Mouse (Mus musculus): ENCODE results near the gene Msx1. TPM values are rescaled to one million over a fixed set of nuclear protein-coding genes. Genes with fewer than 3 reads are reported as not detected.

The Msx1 gene
- polyA plus RNA-seq, 1 experiment from 2014 or later: 37.4 TPM

DNA sequence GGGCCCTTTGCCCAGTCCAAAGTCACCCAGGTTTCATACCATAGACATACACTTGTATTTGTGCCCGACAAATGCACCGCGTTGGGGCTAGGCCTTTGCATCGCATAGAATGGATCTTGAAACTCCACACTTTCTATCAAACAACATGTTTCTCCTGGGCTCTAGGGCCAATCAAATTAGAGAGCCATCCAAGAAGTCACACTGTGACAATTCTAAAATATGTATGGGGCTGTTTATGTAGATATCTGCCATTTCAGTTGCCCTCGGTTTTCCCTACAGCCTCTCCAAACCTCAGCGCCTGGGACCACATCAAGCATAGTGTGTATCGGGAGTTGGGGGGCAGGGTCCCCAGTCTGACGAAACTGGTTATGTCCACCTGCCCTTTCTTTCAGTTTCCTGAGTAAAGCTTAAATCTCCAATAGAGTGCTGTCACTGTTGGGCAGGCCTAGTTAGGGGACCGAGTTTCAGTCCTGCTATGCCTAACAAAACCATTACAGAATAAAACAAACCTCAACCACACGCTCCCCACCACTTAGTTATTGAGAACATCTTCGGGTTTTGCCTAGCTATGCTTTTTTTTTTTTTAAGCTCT lies 2.2 kb downstream of the Msx1 start:
- H3K27me3 ChIP-seq (ENCODE audit: control insufficient read depth, insufficient read depth, low read length): peaks cover 88% of the 10 kb centered on the region
- peaks cover 13% of the 10 kb centered on the region; the same call in 1 of the 2 replicates for H3K4me1 ChIP-seq (replicated peaks; ENCODE audit: control insufficient read depth, insufficient read depth, low read length)
- peak overlapping the region; percentile 32 for H3K4me2 ChIP-seq (replicated peaks)
- peak overlapping the region; percentile 30 for H3K4me3 ChIP-seq (replicated peaks; ENCODE audit: low read length)
- H3K9ac ChIP-seq: no peak overlapping the region; the same call in 1 of the 2 replicates
- no peak for ATAC-seq (ENCODE audit: low FRiP score)
- DNase-seq (ENCODE audit: low spot score): no peak
- 6% methylated on average over 11 of the region's 11 CpGs for WGBS
- H3K36me3 ChIP-seq (replicated peaks; ENCODE audit: control insufficient read depth, insufficient read depth): no peaks in the 10 kb centered on the region
- no peaks in the 10 kb centered on the region for H3K9me3 ChIP-seq (ENCODE audit: control insufficient read depth, low read length)
- no peak overlapping the region for H3K27ac ChIP-seq

DNA sequence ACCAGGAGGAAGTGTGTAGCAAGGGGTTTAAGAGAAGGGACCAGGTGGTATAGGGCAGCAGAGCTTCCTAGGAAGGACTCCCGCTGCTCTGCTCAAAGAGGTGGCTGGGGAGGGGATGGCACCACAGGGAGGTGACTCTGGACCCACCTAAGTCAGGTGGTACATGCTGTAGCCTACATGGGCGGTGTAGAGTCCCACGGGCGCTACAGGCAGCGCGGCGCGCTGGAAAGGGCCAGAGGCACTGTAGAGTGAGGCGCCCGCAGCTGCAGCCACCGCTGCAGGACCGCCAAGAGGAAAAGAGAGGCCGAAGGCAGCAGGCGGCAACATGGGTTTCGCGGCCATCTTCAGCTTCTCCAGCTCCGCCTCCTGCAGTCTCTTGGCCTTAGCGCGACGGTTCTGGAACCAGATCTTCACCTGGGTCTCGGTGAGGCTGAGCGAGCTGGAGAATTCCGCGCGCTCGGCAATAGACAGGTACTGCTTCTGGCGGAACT lies 3.2 kb downstream of the Msx1 start:
- no peak overlapping the region for H3K9ac ChIP-seq
- H3K4me1 ChIP-seq (replicated peaks; ENCODE audit: control insufficient read depth, insufficient read depth, low read length): 0 out of 2 replicates have a peak, but pooled peaks cover 10% of the 10 kb centered on the region
- WGBS: 8% methylated on average over 24 of the region's 27 CpGs
- peak overlapping the region; percentile 32 for H3K4me2 ChIP-seq (replicated peaks)
- no peak overlapping the region for H3K27ac ChIP-seq
- H3K4me3 ChIP-seq (replicated peaks; ENCODE audit: low read length): peak overlapping the region; percentile 30
- ATAC-seq (ENCODE audit: low FRiP score) (no peak), DNase-seq (ENCODE audit: low spot score) (no peak)
- H3K9me3 ChIP-seq (ENCODE audit: control insufficient read depth, low read length): no peaks in the 10 kb centered on the region
- peaks cover 92% of the 10 kb centered on the region for H3K27me3 ChIP-seq (ENCODE audit: control insufficient read depth, insufficient read depth, low read length)
- no peaks in the 10 kb centered on the region for H3K36me3 ChIP-seq (replicated peaks; ENCODE audit: control insufficient read depth, insufficient read depth)

DNA sequence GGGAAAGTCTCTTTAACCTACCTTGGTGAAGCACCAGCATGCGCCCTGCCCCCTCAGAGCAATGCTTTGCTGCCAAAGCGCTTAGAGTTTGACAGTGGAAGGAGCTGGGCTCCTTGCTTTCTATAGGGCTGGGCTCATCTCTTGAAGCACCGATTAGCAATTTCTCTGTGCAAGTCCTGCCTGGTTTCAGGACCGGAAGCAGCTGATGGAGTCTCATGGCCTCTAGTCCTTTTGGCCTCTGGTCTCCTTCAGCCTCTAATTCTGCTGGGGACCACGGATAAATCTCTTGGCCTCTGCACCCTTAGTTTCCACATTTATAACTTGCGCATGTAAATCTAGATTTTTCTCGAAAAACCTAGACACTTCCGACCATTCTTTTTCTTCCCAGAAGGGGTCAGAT lies 3.7 kb downstream of the Msx1 start:
- Histone ChIP-seq H3K27me3 (ENCODE audit: control insufficient read depth, insufficient read depth, low read length) (peaks cover 94% of the 10 kb centered on the region), H3K4me3 (replicated peaks; ENCODE audit: low read length) (0 out of 2 replicates have a peak overlapping the region, but pooled peaks have one; percentile 5)
- WGBS: 18% methylated on average over 8 of the region's 8 CpGs

DNA sequence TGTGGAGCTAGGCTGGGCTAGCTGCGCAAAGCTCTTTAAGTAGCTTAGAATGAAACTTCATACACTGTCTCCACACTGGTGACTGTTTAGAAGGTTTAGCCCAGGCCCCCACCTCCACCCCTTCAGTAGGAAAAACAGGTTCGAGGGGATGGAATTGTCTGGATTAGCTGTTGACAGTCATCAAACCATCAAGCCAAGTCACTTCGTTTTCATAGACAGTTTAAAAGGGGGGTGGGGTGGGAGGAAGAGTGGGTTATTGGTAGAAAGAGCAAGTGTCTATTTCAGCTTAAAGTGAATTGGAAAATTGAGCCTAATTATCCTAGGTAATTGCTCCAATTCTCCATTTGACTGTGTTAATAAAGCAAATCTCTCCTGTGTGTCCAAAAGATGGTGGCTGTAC lies 4.4 kb downstream of the Msx1 start:
- H3K4me1 ChIP-seq (replicated peaks; ENCODE audit: control insufficient read depth, insufficient read depth, low read length): 0 out of 2 replicates have a peak, but pooled peaks cover 10% of the 10 kb centered on the region
- H3K9ac ChIP-seq: no peak overlapping the region
- no peaks in the 10 kb centered on the region for H3K36me3 ChIP-seq (replicated peaks; ENCODE audit: control insufficient read depth, insufficient read depth)
- peaks cover 94% of the 10 kb centered on the region for H3K27me3 ChIP-seq (ENCODE audit: control insufficient read depth, insufficient read depth, low read length)
- WGBS: 12% methylated on average over 3 of the region's 3 CpGs
- ATAC-seq (ENCODE audit: low FRiP score) (no peak), DNase-seq (ENCODE audit: low spot score) (no peak)
- no peak overlapping the region for H3K4me3 ChIP-seq (replicated peaks; ENCODE audit: low read length)
- no peaks in the 10 kb centered on the region for H3K9me3 ChIP-seq (ENCODE audit: control insufficient read depth, low read length)
- H3K4me2 ChIP-seq (replicated peaks): no peak overlapping the region
- H3K27ac ChIP-seq: no peak overlapping the region

More for the DNA sequence above, 3.7 kb downstream of the Msx1 start:
- Histone ChIP-seq H3K9ac (no peak overlapping the region), H3K9me3 (ENCODE audit: control insufficient read depth, low read length) (no peaks in the 10 kb centered on the region), H3K36me3 (replicated peaks; ENCODE audit: control insufficient read depth, insufficient read depth) (no peaks in the 10 kb centered on the region), H3K27ac (no peak overlapping the region), H3K4me2 (replicated peaks) (peak overlapping the region; percentile 32; the same call in 1 of the 2 replicates), H3K4me1 (replicated peaks; ENCODE audit: control insufficient read depth, insufficient read depth, low read length) (0 out of 2 replicates have a peak, but pooled peaks cover 10% of the 10 kb centered on the region)
- no peak for ATAC-seq (ENCODE audit: low FRiP score)
- no peak for DNase-seq (ENCODE audit: low spot score)

DNA sequence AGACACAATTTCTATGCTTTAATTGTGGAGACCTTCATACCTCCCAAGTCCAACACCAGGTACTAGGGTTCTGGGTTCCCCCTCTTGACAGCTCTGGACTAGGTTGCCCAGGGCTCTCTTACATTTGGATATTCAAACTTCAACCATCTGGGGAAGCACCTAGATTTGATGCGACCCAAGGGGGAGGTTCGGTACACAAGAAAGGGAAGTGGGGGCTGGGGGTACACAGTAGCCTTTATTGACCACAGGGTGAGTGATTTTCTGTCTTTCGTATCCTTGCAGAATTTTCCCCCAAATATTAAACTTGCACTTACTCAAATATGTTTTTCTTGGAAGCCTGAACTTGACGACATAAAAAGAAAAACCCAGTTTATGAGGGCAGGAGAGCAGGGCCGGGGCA lies 4.8 kb downstream of the Msx1 start:
- ATAC-seq (ENCODE audit: low FRiP score): no peak
- Histone ChIP-seq H3K36me3 (replicated peaks; ENCODE audit: control insufficient read depth, insufficient read depth) (no peaks in the 10 kb centered on the region), H3K27ac (no peak overlapping the region), H3K9me3 (ENCODE audit: control insufficient read depth, low read length) (no peaks in the 10 kb centered on the region), H3K4me3 (replicated peaks; ENCODE audit: low read length) (no peak overlapping the region), H3K4me2 (replicated peaks) (no peak overlapping the region), H3K27me3 (ENCODE audit: control insufficient read depth, insufficient read depth, low read length) (peaks cover 94% of the 10 kb centered on the region), H3K9ac (no peak overlapping the region), H3K4me1 (replicated peaks; ENCODE audit: control insufficient read depth, insufficient read depth, low read length) (0 out of 2 replicates have a peak, but pooled peaks cover 9% of the 10 kb centered on the region)
- WGBS: 19% methylated on average over 5 of the region's 5 CpGs
- no peak for DNase-seq (ENCODE audit: low spot score)

DNA sequence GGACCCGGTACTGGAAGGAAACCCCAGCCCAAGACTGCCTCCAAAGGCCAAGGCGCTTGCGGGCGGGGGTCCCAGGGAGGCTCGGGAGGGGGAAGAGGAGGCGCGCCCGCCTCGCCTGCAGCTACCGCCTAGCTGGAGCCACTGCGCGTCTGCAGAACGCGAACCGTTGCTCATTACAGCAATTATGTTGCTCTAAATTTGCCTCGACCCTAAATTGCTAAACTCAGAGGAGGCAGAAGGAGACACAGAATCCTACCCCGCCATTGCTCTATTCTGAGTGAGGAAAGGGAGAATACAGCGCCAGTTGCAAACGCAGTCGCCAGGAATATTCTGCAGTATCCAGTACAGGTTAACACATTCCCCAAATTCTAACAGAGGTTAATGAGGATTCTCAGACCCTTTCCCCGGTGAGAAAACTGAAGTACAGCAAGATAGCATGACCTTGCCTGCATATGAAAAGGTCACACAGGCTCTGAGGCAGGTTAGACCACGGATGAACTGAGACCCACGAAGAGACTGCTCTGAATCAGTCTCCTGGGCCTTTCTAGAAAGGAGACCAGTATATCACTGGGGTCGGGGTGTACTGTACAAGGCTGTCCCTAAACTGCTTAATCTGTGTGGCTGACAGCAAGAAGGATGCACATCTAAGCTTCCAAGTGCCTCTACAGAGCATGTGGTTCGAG lies 5.7 kb downstream of the Msx1 start:
- H3K4me1 ChIP-seq (replicated peaks; ENCODE audit: control insufficient read depth, insufficient read depth, low read length): 0 out of 2 replicates have a peak, but pooled peaks cover 2% of the 10 kb centered on the region
- H3K36me3 ChIP-seq (replicated peaks; ENCODE audit: control insufficient read depth, insufficient read depth): no peaks in the 10 kb centered on the region
- no peaks in the 10 kb centered on the region for H3K9me3 ChIP-seq (ENCODE audit: control insufficient read depth, low read length)
- H3K4me2 ChIP-seq (replicated peaks): 0 out of 2 replicates have a peak overlapping the region, but pooled peaks have one; percentile 5
- WGBS: 2% methylated on average over 25 of the region's 25 CpGs
- ATAC-seq (ENCODE audit: low FRiP score) (no peak), DNase-seq (ENCODE audit: low spot score) (no peak)
- H3K27me3 ChIP-seq (ENCODE audit: control insufficient read depth, insufficient read depth, low read length): peaks cover 93% of the 10 kb centered on the region
- no peak overlapping the region for H3K4me3 ChIP-seq (replicated peaks; ENCODE audit: low read length)
- H3K27ac ChIP-seq: no peak overlapping the region
- no peak overlapping the region for H3K9ac ChIP-seq

DNA sequence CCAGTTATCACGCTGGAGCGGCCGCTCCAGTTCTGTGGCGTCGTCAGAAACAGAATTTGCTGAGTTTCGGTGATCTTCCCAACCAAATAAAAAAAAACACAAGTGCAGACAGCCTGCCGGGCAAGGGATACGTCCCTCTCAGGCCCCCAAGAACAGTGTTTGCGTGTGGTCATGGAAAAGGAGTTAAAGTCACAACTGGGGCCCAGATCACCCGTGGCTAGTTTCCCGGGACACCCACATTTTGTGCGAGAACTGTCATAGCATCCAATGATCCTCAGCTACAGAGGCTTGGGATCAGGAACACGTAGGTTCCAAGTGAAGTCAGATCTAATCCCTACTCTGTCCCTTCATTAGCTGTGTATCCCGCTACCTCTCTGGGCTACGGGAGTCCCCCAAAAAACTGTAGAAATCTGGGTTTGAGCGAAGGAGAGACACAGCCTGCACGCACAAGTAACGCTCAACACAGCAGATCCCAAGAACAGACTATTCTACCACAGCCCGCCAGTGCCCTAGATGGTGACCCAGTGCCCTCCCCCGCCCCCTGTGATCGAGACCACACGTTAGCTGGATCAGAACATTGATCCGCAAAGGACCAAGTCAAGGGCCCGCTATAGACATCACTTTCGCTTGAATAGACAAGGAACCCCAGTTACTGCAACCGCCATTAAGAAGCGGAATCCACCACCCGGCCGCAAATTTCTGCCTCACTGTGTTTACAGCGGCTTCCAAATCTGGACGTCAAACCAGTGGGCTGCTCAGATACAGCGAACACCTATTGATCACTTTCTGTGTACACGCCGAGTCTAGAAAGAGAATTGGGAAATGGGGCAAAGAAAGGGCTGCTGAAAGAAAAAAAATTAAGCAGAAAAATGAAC lies 6.5 kb downstream of the Msx1 start:
- DNase-seq (ENCODE audit: low spot score): no peak

DNA sequence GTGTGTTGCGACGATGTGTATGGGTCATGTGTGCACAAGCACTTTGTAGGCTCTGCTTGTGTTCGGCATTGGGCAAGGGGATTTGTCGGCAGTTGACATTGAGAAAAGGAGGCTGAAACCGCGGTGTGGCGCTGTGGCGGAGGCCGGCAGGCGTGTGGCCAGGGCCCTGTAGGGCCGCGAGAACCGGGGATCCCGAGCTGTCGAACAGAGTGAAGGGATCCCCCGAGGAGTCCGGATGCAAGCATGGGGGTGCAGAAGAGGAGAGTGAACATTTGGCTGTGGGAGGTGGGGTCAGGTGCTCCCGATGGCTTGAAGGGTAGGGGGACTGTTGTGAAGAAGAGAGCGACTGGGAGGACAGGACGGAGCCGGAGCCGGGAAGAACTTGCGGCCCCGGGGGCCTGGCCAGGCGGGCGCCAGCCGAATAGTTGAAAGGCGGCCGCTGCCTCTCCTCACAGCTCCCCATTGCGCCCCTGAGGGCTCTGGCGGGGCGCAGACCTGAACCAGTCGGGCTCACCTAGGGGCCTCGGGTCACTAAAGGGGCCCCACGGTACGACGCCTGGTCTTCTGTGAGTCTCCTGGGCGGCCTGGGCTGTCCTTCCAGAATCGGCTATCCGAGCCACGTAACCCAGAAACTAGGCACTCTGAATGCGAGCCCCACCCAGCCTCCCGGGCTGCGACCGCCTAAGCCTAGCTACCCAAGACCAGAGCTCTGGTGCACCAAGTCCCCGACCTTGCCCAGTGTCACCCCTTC lies 7.3 kb downstream of the Msx1 start:
- no peak overlapping the region for H3K27ac ChIP-seq
- H3K27me3 ChIP-seq (ENCODE audit: control insufficient read depth, insufficient read depth, low read length): peaks cover 85% of the 10 kb centered on the region
- no peaks in the 10 kb centered on the region for H3K4me1 ChIP-seq (replicated peaks; ENCODE audit: control insufficient read depth, insufficient read depth, low read length)
- under 1% methylated on average over 46 of the region's 46 CpGs for WGBS
- no peak overlapping the region for H3K4me3 ChIP-seq (replicated peaks; ENCODE audit: low read length)
- no peaks in the 10 kb centered on the region for H3K36me3 ChIP-seq (replicated peaks; ENCODE audit: control insufficient read depth, insufficient read depth)
- no peak overlapping the region for H3K9ac ChIP-seq
- H3K4me2 ChIP-seq (replicated peaks): peak overlapping the region; percentile 22
- H3K9me3 ChIP-seq (ENCODE audit: control insufficient read depth, low read length): no peaks in the 10 kb centered on the region
- DNase-seq (ENCODE audit: low spot score): no peak
- peak; percentile 32; the same call in 1 of the 2 replicates for ATAC-seq (ENCODE audit: low FRiP score)

More for the DNA sequence above, 6.5 kb downstream of the Msx1 start:
- Histone ChIP-seq H3K9me3 (ENCODE audit: control insufficient read depth, low read length) (no peaks in the 10 kb centered on the region), H3K27ac (no peak overlapping the region), H3K4me1 (replicated peaks; ENCODE audit: control insufficient read depth, insufficient read depth, low read length) (no peaks in the 10 kb centered on the region), H3K36me3 (replicated peaks; ENCODE audit: control insufficient read depth, insufficient read depth) (no peaks in the 10 kb centered on the region), H3K4me3 (replicated peaks; ENCODE audit: low read length) (no peak overlapping the region), H3K9ac (no peak overlapping the region), H3K27me3 (ENCODE audit: control insufficient read depth, insufficient read depth, low read length) (peaks cover 90% of the 10 kb centered on the region), H3K4me2 (replicated peaks) (peak overlapping the region; percentile 22; the same call in 1 of the 2 replicates)
- WGBS: 3% methylated on average over 34 of the region's 34 CpGs
- no peak for ATAC-seq (ENCODE audit: low FRiP score)
